Mouse (Mus musculus): ENCODE measurements around the gene Gm19668. TPM values are rescaled to one million over a fixed set of nuclear protein-coding genes. Genes with fewer than 3 reads are reported as not detected.

Gene Gm19668
- polyA plus RNA-seq (2012; fragmentation: generic; extraction: Trizol), result not detected
- long read RNA-seq, experiment 1, result 0 reads
- long read RNA-seq, experiment 2, result 0 reads

GRCm38 (mm10) chr10:77798921-77799508 lies at the start of gene Gm19668:
Gene Gm19668 (minus strand): TSS chr10:77799133.
- Histone ChIP-seq H3K4me3 (ENCODE audit: insufficient read depth, poor library complexity, severe bottlenecking) (no peak within 1 kb of the TSS), H3K27me3 (ENCODE audit: control insufficient read depth, insufficient read depth, insufficient read length) (peaks cover 7% of the 10 kb centered on the region), H3ac (ENCODE audit: control insufficient read depth, insufficient read length, low read depth) (no peak within 1 kb of the TSS), H3K36me3 (ENCODE audit: control insufficient read depth, insufficient read depth) (no peaks in the 10 kb centered on the region), H3K79me2 (ENCODE audit: control insufficient read depth, insufficient read depth) (no peaks in the 10 kb centered on the region), H3K79me3 (ENCODE audit: low read depth) (no peaks in the 10 kb centered on the region)
- TF ChIP-seq USF1 (IDR thresholded peaks at IDR 0.05; ENCODE audit: low read depth) (no peak), MYOD1 (IDR thresholded peaks at IDR 0.05; ENCODE audit: control insufficient read depth, insufficient read length, low read depth) (peak; percentile 19)

GRCm38 (mm10) chr10:77847538-77847937 lies 48.6 kb upstream of the Gm19668 start:
- no peaks in the 10 kb centered on the region for H3K36me3 ChIP-seq (ENCODE audit: control insufficient read depth, insufficient read depth)
- no peak overlapping the region for H3ac ChIP-seq (ENCODE audit: control insufficient read depth, insufficient read length, low read depth)
- no peaks in the 10 kb centered on the region for H3K79me3 ChIP-seq (ENCODE audit: low read depth)
- peaks cover 15% of the 10 kb centered on the region for H3K27me3 ChIP-seq (ENCODE audit: control insufficient read depth, insufficient read depth, insufficient read length)
- no peak for TF ChIP-seq FOSL1 (IDR thresholded peaks at IDR 0.05; ENCODE audit: insufficient read depth, low read length, poor library complexity, severe bottlenecking)
- TF ChIP-seq MYOG (IDR thresholded peaks at IDR 0.05; ENCODE audit: control insufficient read depth, extremely low read depth, insufficient read length), result no peak
- TF ChIP-seq CEBPB (IDR thresholded peaks at IDR 0.05; ENCODE audit: low read depth), result no peak
- TF ChIP-seq USF1 (IDR thresholded peaks at IDR 0.05; ENCODE audit: low read depth), result no peak
- TF ChIP-seq MAX (IDR thresholded peaks at IDR 0.05), result no peak
- no peak for TF ChIP-seq CTCF (IDR thresholded peaks at IDR 0.05; ENCODE audit: control insufficient read depth, insufficient read depth, insufficient read length)
- no peak for TF ChIP-seq MYOD1 (IDR thresholded peaks at IDR 0.05; ENCODE audit: control insufficient read depth, insufficient read length, low read depth)
- no peak overlapping the region for H3K4me3 ChIP-seq (ENCODE audit: insufficient read depth, poor library complexity, severe bottlenecking)
- H3K79me2 ChIP-seq (ENCODE audit: control insufficient read depth, insufficient read depth), result no peaks in the 10 kb centered on the region

- no peaks in the 10 kb centered on the region for H3K79me2 ChIP-seq (ENCODE audit: control insufficient read depth, insufficient read depth)
- H3K27me3 ChIP-seq (ENCODE audit: control insufficient read depth, insufficient read depth, insufficient read length), result peaks cover 9% of the 10 kb centered on the region
- H3K4me3 ChIP-seq (ENCODE audit: insufficient read depth, poor library complexity, severe bottlenecking), result no peak overlapping the region
- no peak overlapping the region for H3ac ChIP-seq (ENCODE audit: control insufficient read depth, insufficient read length, low read depth)
- no peaks in the 10 kb centered on the region for H3K79me3 ChIP-seq (ENCODE audit: low read depth)
- no peak for TF ChIP-seq MYOD1 (IDR thresholded peaks at IDR 0.05; ENCODE audit: control insufficient read depth, insufficient read length, low read depth)
- TF ChIP-seq USF1 (IDR thresholded peaks at IDR 0.05; ENCODE audit: low read depth), result no peak
- TF ChIP-seq FOSL1 (IDR thresholded peaks at IDR 0.05; ENCODE audit: insufficient read depth, low read length, poor library complexity, severe bottlenecking), result no peak
- TF ChIP-seq CEBPB (IDR thresholded peaks at IDR 0.05; ENCODE audit: low read depth), result no peak
- TF ChIP-seq MAX (IDR thresholded peaks at IDR 0.05), result no peak
- TF ChIP-seq CTCF (IDR thresholded peaks at IDR 0.05; ENCODE audit: control insufficient read depth, insufficient read depth, insufficient read length), result no peak
- no peak for TF ChIP-seq MYOG (IDR thresholded peaks at IDR 0.05; ENCODE audit: control insufficient read depth, extremely low read depth, insufficient read length)
- no peaks in the 10 kb centered on the region for H3K36me3 ChIP-seq (ENCODE audit: control insufficient read depth, insufficient read depth)
Measured at GRCm38 (mm10) chr10:77846961-77847360, 48.0 kb upstream of the Gm19668 start.

GRCm38 (mm10) chr10:77846503-77846902 lies 47.6 kb upstream of the Gm19668 start, which contains the start of gene Gm36176:
Gene Gm36176 (plus strand): TSS chr10:77846803.
- peaks cover 7% of the 10 kb centered on the region for H3K27me3 ChIP-seq (ENCODE audit: control insufficient read depth, insufficient read depth, insufficient read length)
- H3K4me3 ChIP-seq (ENCODE audit: insufficient read depth, poor library complexity, severe bottlenecking), result no peak within 1 kb of the TSS
- no peak within 1 kb of the TSS for H3ac ChIP-seq (ENCODE audit: control insufficient read depth, insufficient read length, low read depth)
- no peaks in the 10 kb centered on the region for H3K79me3 ChIP-seq (ENCODE audit: low read depth)
- no peaks in the 10 kb centered on the region for H3K36me3 ChIP-seq (ENCODE audit: control insufficient read depth, insufficient read depth)
- TF ChIP-seq USF1 (IDR thresholded peaks at IDR 0.05; ENCODE audit: low read depth) (no peak), MAX (IDR thresholded peaks at IDR 0.05) (no peak), CEBPB (IDR thresholded peaks at IDR 0.05; ENCODE audit: low read depth) (no peak), FOSL1 (IDR thresholded peaks at IDR 0.05; ENCODE audit: insufficient read depth, low read length, poor library complexity, severe bottlenecking) (no peak), CTCF (IDR thresholded peaks at IDR 0.05; ENCODE audit: control insufficient read depth, insufficient read depth, insufficient read length) (no peak), MYOD1 (IDR thresholded peaks at IDR 0.05; ENCODE audit: control insufficient read depth, insufficient read length, low read depth) (no peak), MYOG (IDR thresholded peaks at IDR 0.05; ENCODE audit: control insufficient read depth, extremely low read depth, insufficient read length) (no peak)
- H3K79me2 ChIP-seq (ENCODE audit: control insufficient read depth, insufficient read depth), result no peaks in the 10 kb centered on the region

GRCm38 (mm10) chr10:77839006-77839405 lies 40.1 kb upstream of the Gm19668 start:
- Histone ChIP-seq H3K79me2 (ENCODE audit: control insufficient read depth, insufficient read depth) (no peaks in the 10 kb centered on the region), H3K4me3 (ENCODE audit: insufficient read depth, poor library complexity, severe bottlenecking) (no peak overlapping the region), H3K27me3 (ENCODE audit: control insufficient read depth, insufficient read depth, insufficient read length) (peaks cover 6% of the 10 kb centered on the region), H3K79me3 (ENCODE audit: low read depth) (no peaks in the 10 kb centered on the region), H3K36me3 (ENCODE audit: control insufficient read depth, insufficient read depth) (no peaks in the 10 kb centered on the region), H3ac (ENCODE audit: control insufficient read depth, insufficient read length, low read depth) (no peak overlapping the region)
- no peak for TF ChIP-seq MYOD1 (IDR thresholded peaks at IDR 0.05; ENCODE audit: control insufficient read depth, insufficient read length, low read depth)
- TF ChIP-seq CEBPB (IDR thresholded peaks at IDR 0.05; ENCODE audit: low read depth), result no peak
- no peak for TF ChIP-seq CTCF (IDR thresholded peaks at IDR 0.05; ENCODE audit: control insufficient read depth, insufficient read depth, insufficient read length)
- TF ChIP-seq MYOG (IDR thresholded peaks at IDR 0.05; ENCODE audit: control insufficient read depth, extremely low read depth, insufficient read length), result no peak
- TF ChIP-seq USF1 (IDR thresholded peaks at IDR 0.05; ENCODE audit: low read depth), result no peak
- no peak for TF ChIP-seq FOSL1 (IDR thresholded peaks at IDR 0.05; ENCODE audit: insufficient read depth, low read length, poor library complexity, severe bottlenecking)
- TF ChIP-seq MAX (IDR thresholded peaks at IDR 0.05), result no peak

GRCm38 (mm10) chr10:77835647-77836046 lies 36.7 kb upstream of the Gm19668 start, which contains the start of gene Krtap10-10:
Gene Krtap10-10 (plus strand): TSS chr10:77835947.
- Histone ChIP-seq H3ac (ENCODE audit: control insufficient read depth, insufficient read length, low read depth) (no peak within 1 kb of the TSS), H3K4me3 (ENCODE audit: insufficient read depth, poor library complexity, severe bottlenecking) (no peak within 1 kb of the TSS), H3K79me2 (ENCODE audit: control insufficient read depth, insufficient read depth) (no peaks in the 10 kb centered on the region), H3K27me3 (ENCODE audit: control insufficient read depth, insufficient read depth, insufficient read length) (peaks cover 6% of the 10 kb centered on the region), H3K79me3 (ENCODE audit: low read depth) (no peaks in the 10 kb centered on the region), H3K36me3 (ENCODE audit: control insufficient read depth, insufficient read depth) (no peaks in the 10 kb centered on the region)
- TF ChIP-seq USF1 (IDR thresholded peaks at IDR 0.05; ENCODE audit: low read depth) (no peak), CEBPB (IDR thresholded peaks at IDR 0.05; ENCODE audit: low read depth) (no peak), CTCF (IDR thresholded peaks at IDR 0.05; ENCODE audit: control insufficient read depth, insufficient read depth, insufficient read length) (no peak), MAX (IDR thresholded peaks at IDR 0.05) (no peak), MYOD1 (IDR thresholded peaks at IDR 0.05; ENCODE audit: control insufficient read depth, insufficient read length, low read depth) (no peak), FOSL1 (IDR thresholded peaks at IDR 0.05; ENCODE audit: insufficient read depth, low read length, poor library complexity, severe bottlenecking) (no peak), MYOG (IDR thresholded peaks at IDR 0.05; ENCODE audit: control insufficient read depth, extremely low read depth, insufficient read length) (no peak)

Data from C2C12 (cell line).